Mouse (Mus musculus): ENCODE data around the gene Tsen54. TPM values are rescaled to one million over a fixed set of nuclear protein-coding genes. Genes with fewer than 3 reads are reported as not detected.

The Tsen54 gene
- total RNA-seq, 2 experiments from 2014 or later: 4.3 to 12.6 TPM

DNA sequence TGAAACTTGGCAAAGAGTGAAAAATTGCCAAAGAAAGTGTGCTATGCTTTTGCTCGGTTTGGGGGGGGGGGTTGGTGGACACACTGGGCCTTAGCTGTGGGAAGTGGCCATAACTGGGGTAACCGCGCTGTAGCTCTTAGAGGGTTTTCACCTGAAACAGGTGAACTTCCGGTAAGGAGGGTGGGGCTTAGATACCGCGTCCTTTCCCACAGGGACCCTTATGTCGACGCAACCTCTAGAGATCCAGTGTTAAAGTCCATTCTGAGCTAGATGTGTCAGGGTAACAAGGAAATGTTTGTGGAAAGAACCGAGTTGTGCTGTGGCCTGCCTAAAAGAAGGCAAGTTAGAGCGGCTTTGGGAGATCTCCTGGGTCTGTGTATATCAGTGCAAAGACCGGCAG is 10.3 kb downstream of the Tsen54 start:
- no peak for ATAC-seq (replicated peaks; ENCODE audit: low FRiP score, poor library complexity, severe bottlenecking)

DNA sequence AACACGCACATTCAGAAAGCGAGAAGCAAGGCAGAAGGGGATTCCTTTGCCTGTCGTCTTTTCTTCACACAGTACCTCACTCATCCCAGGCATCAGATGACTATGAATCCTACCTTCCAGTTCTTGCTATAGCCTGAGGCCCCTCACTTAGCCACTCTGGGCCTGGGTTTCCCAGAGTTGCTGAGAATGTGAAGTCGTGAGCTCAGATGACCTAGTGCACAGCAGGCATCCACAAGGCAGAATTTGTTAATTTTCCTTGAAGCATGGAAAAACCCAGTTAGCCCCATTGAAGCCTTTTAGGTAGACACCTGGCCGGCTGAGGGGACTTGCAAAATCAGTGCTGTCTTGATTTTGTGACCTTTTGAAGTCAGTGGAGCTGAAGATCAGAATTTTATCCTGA is 12.0 kb downstream of the Tsen54 start:
- ATAC-seq (replicated peaks; ENCODE audit: low FRiP score, poor library complexity, severe bottlenecking): no peak

DNA sequence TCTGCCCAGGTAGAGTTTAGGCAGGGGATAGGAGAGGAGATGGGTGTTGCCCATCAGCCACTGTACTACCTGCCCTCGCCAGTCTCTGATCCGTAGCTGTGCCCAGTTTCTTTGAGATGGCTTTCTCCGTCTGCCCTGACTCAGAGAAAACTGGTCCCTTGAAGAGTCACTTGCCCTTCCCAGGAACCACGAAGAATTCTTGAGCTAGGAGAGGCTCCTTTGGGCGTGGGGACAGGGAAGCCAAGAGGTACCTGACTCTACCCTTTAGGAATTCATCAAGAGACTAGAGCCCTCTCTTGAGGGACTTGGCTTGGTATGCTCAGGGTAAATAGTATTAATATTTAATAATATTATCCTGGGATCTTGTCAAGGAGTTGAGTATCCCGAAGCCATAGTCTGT is 13.1 kb downstream of the Tsen54 start:
- no peak for ATAC-seq (replicated peaks; ENCODE audit: low FRiP score, poor library complexity, severe bottlenecking)

DNA sequence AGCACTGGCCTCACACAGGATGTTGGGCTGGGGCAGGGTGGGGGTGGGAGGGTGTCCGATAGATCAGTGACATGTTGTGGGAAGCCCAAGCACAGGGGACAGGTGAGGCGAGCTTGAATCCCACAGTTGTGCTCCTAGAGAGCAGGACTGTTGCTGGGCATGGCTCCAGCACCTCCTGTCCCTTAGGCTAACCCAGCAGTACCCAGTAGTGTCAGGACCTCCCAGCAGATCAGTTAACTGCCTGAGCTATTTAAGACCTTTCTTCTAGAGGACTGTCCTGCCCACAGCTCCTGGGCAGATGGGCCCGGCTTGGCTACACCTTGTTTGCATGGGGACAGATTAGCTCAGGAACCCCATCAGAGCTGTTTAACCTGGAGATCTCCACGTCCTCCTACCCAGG is 14.5 kb downstream of the Tsen54 start:
- ATAC-seq (replicated peaks; ENCODE audit: low FRiP score, poor library complexity, severe bottlenecking): no peak

DNA sequence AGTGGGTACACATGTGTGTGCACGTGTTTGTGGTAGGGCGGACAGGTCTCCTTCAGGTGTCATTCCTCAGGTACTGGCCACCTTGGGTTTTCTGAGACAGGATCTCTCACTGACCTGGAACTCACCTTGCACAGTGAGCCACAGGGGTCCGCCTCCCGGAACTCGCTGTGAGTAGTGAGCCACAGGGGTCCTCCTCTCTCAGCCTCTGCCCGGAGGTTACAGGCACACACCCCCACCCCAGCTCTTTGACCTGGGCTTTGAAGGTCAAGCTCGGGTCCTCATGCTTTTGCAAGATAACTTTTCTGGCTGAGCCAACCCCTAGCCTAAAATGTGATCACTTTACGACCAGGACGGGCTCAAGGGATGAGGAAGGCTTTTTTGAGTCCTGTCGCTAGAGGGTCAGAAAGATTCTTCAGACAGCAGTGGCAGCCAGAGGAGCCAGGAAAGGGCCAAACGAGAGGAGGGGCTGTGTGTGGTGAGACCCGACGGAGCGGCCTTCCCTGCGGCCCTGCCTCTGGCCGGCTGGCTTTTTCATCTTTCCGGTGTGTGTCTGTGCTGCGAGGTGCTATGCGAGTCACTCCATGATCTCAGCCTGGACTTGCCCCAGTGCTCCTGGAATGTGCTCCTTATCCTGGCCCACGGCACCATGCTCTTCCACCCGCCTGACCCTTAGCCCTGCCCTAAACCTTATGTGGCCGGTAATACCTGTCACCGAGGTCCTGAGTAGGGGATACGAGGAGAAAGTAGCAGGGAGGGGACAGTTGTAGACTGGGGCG is 16.2 kb downstream of the Tsen54 start:
- ATAC-seq (replicated peaks; ENCODE audit: low FRiP score, poor library complexity, severe bottlenecking): no peak

DNA sequence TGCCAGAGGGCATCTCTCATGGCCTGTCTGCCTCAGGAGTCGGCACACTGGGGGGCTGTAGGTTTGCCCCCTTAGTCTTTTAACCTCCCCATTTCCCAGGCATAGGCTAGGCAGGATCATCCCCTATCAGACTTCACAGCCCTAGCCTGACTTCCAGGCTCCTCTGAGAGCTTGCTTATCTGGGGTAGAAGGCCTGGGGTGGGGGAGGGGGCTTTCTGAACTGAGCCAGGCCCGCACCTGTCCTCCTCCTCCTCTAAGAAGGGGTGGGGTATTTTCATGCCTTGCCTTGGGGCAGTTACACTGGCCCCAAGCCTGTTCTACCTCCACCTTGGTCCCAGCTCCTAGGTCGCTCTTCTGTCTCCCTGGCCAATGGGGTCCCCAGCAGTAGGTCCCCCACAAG is 17.0 kb downstream of the Tsen54 start:
- ATAC-seq (replicated peaks; ENCODE audit: low FRiP score, poor library complexity, severe bottlenecking): no peak

DNA sequence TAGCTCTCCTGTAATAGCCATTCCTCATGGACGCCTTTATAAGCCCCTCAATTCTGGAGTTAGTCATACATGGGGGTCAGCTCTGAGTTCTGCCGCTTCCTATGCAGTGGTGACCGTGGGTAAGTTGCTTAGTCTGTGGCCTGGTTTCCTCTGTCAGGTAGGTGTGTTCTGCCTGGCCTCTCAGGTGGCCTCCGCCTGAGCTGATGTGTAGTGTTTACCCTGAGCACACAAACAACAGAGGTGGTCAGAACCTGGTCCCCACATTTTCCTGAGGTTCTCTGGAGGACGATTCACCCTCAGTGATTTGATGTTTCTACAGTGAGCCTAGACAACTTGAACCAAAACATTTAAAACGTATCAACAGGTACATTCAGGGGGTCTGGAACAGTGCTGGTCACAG is 17.5 kb downstream of the Tsen54 start:
- ATAC-seq (replicated peaks; ENCODE audit: low FRiP score, poor library complexity, severe bottlenecking): no peak

DNA sequence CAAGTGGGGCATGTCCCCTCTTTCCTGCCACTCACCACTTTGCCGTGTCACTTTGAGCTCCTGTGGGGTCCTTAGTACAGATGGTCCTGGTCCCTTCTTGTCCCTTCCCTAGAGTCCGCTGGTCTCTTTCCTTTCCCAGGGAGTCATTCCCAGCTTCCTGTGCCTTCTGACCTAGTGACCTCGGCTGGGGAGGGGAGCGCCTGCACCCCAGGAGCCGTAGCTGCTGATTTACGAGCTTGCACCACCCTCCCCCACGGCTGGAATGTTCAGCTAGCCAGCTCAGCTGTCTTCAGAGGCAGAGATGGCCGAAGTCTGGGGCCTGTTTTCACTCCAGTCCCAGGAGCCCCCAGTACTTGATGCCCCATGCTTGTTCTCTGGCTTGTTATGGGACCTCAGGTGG is 18.0 kb downstream of the Tsen54 start:
- no peak for ATAC-seq (replicated peaks; ENCODE audit: low FRiP score, poor library complexity, severe bottlenecking)

DNA sequence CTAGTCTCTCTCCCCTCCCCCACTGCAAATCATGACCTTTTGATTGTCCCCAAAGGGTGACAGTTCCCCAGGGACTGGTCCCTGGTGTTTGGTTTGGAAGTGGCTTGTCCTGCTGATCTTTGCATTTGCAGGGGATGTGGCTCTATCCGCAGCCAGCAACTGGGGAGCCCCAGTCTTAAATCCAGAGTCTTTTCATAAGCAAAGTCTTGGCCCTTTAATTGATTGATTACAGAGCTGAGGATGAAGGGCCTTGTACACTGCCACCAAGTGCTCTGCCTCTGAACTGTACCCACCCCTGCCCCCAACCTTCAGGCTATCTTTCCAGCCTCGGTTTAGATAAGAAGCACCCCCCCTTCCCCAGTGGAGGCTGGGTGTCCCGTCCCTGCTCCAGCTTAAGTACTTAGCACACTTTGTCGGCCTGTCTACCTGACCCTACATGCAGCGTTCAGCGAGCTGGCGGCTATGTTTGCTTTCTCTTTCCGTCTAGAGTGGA is 18.5 kb downstream of the Tsen54 start:
- no peak for ATAC-seq (replicated peaks; ENCODE audit: low FRiP score, poor library complexity, severe bottlenecking)

DNA sequence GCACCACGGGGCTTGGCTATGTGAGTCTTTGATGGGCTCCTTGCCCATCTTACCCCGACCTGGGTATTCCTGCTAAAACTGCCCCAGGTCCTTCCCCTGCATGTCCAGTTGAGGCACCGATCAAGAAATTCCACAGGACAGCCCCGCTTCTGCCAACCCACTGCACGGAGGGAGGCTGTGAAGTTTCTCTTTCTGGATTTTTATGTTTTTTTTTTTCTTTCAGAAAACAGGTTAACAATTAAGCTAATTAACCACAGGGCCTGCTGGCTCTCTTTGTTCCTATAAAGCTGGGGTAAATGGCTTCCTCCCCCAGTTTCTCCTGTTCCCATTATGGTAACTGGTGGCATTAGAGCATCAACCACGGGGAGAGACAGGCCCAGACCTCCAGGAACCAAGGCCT is 19.5 kb downstream of the Tsen54 start:
- no peak for ATAC-seq (replicated peaks; ENCODE audit: low FRiP score, poor library complexity, severe bottlenecking)

DNA sequence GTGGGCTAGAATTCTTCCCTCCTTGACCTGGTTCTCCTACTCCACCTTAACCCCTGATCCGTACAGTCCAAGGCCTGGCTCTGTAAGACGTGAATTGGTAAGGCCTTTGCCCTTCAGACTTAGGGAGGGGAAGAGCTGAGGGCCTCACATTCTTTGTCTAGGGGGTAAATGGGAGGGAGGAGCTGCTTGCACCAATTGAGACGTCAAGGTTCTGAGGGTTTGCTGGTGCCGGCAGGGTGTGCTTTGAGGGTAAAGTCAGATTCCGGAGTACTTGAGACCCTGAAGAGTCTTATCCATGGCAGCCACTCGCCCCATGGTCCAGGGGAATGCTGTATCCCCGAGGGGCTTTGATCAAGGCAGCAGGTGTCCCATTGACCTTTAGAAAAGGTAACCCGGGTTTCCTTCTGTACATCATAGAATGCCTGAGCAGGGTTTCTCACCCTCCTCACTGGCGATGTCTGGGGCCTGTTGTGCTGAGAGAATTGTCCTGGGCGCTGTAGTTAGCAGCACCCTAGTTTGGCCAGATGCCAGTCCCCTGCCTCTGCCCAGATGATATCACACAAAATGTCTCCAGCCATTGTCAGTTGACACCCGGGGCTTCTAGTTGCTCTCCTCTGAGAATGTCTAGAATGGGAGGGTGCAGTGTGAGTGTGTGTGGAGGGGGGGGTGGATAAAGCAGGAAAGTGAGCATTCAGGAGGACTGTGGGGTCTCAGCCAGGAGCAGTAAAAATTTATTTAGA is 22.3 kb downstream of the Tsen54 start:
- ATAC-seq (replicated peaks; ENCODE audit: low FRiP score, poor library complexity, severe bottlenecking): no peak

DNA sequence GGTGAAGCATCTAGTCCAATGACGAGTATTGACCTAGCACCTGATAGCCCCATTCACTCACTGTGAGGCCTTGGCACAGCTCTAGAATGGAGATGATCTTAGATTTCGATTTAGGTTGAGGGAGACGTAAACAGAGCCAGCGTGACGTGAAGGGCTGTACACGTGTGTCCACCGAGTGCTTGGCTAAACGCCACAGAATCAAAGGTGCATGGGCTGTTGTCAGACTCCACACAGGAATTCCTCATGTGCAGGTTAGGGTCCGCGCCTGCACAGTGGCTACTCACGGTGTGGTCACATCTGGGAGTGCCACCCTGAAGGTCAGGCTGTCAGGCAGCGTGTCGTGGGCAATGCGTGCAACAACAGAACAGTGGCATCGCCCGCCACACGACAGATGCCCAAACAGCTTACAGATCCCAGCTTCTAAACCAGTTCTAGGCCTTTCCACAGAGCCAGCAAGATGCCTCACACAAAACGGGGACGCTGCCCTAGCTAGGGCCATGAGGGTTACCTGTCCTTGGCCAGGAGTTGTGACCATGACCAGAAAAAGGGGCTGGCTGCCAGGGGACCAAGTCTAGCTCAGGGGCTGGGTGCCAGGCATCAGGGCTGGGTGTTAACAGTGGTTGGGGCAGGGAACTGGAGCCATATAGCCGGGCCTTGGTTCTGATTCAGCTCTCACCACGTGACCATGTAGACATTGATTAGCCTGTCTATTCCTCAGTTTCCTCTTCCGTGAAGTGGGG is 23.3 kb downstream of the Tsen54 start:
- ATAC-seq (replicated peaks; ENCODE audit: low FRiP score, poor library complexity, severe bottlenecking): no peak

DNA sequence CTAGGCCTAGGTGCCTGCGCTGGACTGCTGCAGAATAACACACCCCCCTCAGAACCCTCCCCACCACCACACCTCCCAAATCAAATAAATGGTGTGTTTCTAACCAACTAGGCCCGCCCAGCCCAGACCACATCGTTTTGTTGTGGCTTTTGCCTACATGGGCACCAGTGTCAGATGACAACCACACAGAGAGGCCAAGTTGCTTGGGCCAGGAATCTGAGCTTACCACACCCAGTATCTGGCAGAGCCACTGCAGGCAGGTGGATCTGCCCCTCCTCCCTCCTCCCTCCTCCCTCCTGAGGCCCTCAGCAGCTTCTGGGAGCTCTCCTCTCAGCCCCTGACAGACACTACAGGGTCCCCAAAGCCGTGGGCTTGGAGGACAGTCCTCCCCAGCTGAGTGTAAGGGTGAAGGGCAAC is 24.4 kb downstream of the Tsen54 start:
- no peak for ATAC-seq (replicated peaks; ENCODE audit: low FRiP score, poor library complexity, severe bottlenecking)

DNA sequence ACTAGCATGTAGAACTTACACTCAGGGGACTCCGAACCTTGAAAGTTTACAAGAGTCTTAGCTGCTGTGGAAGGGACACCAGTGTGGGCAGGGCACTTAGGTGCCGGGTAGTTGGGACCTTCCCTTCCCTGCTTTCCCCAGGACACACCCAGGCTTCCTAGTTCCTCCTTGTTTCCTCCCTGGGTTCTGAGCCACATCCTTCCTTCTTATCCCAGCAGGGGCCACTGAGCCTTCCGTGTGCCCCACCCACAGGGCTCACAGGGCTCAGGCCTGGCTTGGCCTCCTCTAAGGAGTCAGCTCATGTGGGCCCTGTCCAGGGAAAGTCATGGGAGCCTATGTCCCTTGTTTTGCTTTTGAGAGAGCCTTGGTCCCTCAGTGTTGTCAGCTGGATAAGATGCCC is 25.2 kb downstream of the Tsen54 start:
- no peak for ATAC-seq (replicated peaks; ENCODE audit: low FRiP score, poor library complexity, severe bottlenecking)

DNA sequence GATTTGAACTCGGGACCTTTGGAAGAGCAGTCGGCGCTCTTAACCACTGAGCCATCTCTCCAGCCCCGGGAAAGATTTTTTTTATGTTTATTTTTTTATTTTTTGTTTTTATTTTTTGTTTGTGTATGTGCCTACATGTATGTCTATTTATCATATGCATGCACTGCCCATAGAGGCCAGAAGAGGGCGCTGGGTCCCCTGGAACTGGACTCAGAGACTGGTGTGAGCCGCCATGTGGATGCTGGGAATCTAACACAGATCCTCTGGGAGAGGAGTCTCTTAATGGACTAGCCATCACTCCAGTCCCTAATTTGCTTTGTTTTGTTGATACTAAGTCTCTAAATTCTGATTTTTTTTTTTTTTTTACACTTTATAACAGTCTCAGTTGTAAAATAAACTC is 26.5 kb downstream of the Tsen54 start:
- no peak for ATAC-seq (replicated peaks; ENCODE audit: low FRiP score, poor library complexity, severe bottlenecking)

DNA sequence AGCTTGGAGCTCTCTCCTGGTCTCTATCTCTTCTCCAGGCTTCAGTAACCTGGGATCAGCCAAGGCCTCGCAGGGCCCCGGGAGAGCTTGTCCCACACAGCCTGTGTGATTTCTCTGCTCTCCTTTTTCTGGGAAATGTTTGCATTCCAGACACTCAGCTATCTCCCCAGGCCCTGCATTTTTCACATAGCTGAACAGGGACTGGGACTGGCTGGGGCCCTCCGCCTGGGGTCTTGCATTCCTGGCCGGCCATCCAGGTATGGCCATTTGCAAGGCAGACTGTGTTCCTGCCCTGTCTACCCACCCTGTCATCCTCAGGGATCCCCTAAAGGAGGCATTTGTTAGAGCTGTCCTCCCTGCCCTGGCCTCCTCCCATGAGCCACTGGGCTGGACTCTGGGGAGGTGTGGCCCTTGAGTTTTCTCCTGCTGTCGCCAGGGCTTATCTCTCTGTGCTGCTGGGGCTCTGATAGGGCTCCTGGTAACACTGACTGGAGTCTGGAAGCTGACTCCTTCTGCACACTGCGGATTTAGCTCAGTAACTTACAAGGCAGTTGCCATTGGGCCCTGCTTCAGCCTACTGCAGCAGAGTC is 27.5 kb downstream of the Tsen54 start:
- ATAC-seq (replicated peaks; ENCODE audit: low FRiP score, poor library complexity, severe bottlenecking): peak; percentile 95

DNA sequence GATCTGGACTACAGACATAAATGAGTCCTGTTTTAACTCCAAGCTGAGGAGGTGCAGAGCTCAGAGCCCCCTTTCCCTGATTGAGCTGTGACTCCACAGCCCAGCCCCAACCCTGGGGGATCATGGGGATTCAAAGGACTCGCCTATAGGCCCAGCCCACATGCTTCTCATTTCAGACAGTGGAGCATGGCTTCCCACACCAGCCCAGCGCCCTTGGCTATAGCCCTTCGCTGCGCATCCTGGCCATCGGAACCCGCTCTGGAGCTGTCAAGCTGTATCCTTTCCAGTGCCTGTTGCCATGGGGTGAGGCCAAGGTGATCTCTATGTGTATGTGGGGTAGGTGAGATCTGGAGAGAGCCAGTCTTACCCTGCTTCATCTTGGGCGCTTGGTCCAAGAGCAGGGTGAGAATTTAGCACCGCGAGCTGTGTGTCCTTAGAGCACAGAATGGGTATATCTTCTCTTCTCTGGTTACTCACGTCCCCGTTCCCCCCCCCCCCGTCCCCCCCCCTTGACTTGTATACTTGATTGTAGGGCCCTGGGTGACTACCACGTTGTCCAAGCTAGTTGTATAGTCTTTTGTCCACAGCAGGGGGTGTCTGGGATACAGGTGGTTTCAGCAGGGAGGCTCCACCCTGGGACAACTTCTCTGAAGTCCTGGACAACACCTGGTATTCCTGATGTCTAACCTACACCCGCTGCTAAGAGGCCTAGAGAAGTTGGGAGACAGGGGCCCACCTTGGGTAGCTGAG is 28.8 kb downstream of the Tsen54 start:
- no peak for ATAC-seq (replicated peaks; ENCODE audit: low FRiP score, poor library complexity, severe bottlenecking)

DNA sequence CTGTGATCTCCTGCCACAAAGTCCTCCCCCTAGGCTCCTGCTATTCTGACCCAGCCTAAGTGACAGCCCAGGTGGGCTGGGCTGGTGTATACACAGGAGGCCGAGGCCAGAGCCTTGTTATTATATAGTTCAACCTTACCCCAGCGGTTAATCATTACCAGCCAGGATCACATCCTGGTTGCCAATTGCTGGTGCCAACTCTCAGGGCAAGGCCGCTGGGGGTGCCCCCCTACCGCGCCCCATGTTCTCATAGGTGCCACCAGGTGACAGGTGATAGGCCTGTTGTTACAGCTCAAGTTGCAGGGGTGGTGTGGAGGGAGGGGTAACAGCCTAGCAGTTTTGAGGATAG is 29.3 kb downstream of the Tsen54 start:
- no peak for ATAC-seq (replicated peaks; ENCODE audit: low FRiP score, poor library complexity, severe bottlenecking)

DNA sequence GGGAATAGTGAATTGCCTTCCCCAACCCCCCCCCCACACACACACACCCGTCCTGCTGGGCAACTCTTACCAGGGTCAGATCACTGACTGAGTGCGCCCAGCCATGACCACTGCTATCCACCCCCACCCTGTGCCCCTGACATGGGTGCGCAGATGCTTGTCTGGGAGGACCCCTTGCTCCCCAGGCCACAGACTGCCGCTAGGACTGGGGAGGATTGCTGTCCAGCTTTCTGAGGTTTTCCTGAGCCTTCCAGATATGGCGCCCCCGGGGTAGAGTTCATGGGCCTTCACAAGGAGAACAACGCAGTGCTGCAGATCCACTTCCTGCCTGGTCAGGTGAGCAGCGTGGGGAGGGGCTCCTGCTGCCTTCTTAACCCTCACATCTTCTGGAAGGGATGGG is 29.7 kb downstream of the Tsen54 start:
- no peak for ATAC-seq (replicated peaks; ENCODE audit: low FRiP score, poor library complexity, severe bottlenecking)

DNA sequence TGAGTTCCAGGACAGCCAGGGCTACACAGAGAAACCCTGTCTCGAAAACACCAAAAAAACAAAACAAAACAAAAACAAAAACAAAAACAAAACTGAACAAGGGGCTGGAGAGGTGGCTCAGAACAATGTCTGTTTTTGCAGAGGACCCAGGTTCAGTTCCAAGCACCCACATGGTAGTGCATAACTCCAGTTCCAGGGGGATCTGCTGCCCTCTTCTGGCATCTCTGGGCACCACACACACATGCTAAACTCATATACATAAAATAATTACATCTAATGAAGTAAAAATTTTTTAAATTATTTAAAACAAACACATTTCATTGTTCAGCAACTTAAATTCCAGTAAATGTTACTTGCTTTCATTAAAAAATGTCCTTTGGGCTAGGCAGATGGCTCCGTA is 31.3 kb downstream of the Tsen54 start:
- no peak for ATAC-seq (replicated peaks; ENCODE audit: low FRiP score, poor library complexity, severe bottlenecking)

All from erythroid progenitor cell, adult 5-6 weeks (primary cell).